Mouse (Mus musculus) megakaryocyte-erythroid progenitor cell, adult 5-6 weeks (primary cell): ENCODE data around the gene Itsn1. TPM values are rescaled to one million over a fixed set of nuclear protein-coding genes. Genes with fewer than 3 reads are reported as not detected.
A peak's percentile ranks its signal among the peaks of the same experiment; 100 is the strongest.

Experiments used
- ATAC-seq: replicated peaks from 2 replicates; pipeline ENCODE4 v1.8.0; 2016; ENCODE audit warnings: mild to moderate bottlenecking, inconsistent platforms; ENCODE audit not compliant: severe bottlenecking, poor library complexity, low FRiP score, low TSS enrichment
- total RNA-seq, 2 experiments: library from RNA; stranded (forward) in 1 of 2; stranded (reverse) in 1 of 2; fragments of 200-1000, 215-1000 nt in 1 of 2; fragments of >200 nt in 1 of 2; fragmentation: Nextera tagmentation in 1 of 2; gene quantifications; 2 replicates each; pipeline ENCODE4 v1.2.3; 2014 to 2017

The Itsn1 gene
- total RNA-seq, 2 experiments from 2014 or later: 24.0 to 28.4 TPM

- no peak for ATAC-seq
These were observed 34.9 kb downstream of the Itsn1 start for GRCm38 (mm10) chr16:91763975-91764374.

- ATAC-seq: no peak
These were observed 35.3 kb downstream of the Itsn1 start for GRCm38 (mm10) chr16:91764414-91764813.

GRCm38 (mm10) chr16:91765121-91765815, 36.2 kb downstream of the Itsn1 start:
- ATAC-seq: no peak

- no peak for ATAC-seq
These were observed 36.7 kb downstream of the Itsn1 start for GRCm38 (mm10) chr16:91765816-91766210.

GRCm38 (mm10) chr16:91767165-91767701, 38.2 kb downstream of the Itsn1 start:
- no peak for ATAC-seq

- ATAC-seq: no peak
These were observed 39.5 kb downstream of the Itsn1 start for GRCm38 (mm10) chr16:91768586-91768985.

- ATAC-seq: no peak
These were observed 40.8 kb downstream of the Itsn1 start for GRCm38 (mm10) chr16:91769911-91770310.

- ATAC-seq: no peak
These were observed 41.6 kb downstream of the Itsn1 start for GRCm38 (mm10) chr16:91770662-91771061.

GRCm38 (mm10) chr16:91771334-91771733, 42.3 kb downstream of the Itsn1 start:
- no peak for ATAC-seq

- no peak for ATAC-seq
These were observed 43.5 kb downstream of the Itsn1 start for GRCm38 (mm10) chr16:91772586-91772985.

GRCm38 (mm10) chr16:91779576-91779975, 50.5 kb downstream of the Itsn1 start:
- ATAC-seq: no peak

- ATAC-seq: no peak
These were observed 51.1 kb downstream of the Itsn1 start for GRCm38 (mm10) chr16:91780151-91780550.

- no peak for ATAC-seq
These were observed 51.7 kb downstream of the Itsn1 start for GRCm38 (mm10) chr16:91780826-91781225.

GRCm38 (mm10) chr16:91783191-91783590, 54.1 kb downstream of the Itsn1 start:
- no peak for ATAC-seq

- ATAC-seq: no peak
These were observed 55.2 kb downstream of the Itsn1 start for GRCm38 (mm10) chr16:91784298-91784697.

GRCm38 (mm10) chr16:91786425-91786824, 57.3 kb downstream of the Itsn1 start:
- ATAC-seq: no peak

- peak; percentile 90 for ATAC-seq
These were observed 60.6 kb downstream of the Itsn1 start for GRCm38 (mm10) chr16:91789728-91790127.

- no peak for ATAC-seq
These were observed 63.6 kb downstream of the Itsn1 start for GRCm38 (mm10) chr16:91792477-91793196.

GRCm38 (mm10) chr16:91793507-91794278, 64.6 kb downstream of the Itsn1 start:
- 0 out of 2 replicates have a peak, but pooled peaks have one; percentile 5 for ATAC-seq

- no peak for ATAC-seq
These were observed 65.2 kb downstream of the Itsn1 start for GRCm38 (mm10) chr16:91794306-91794705.
